ENCODE assay signal across 19 mouse cellular contexts in genomic region chr16:10288115-10288514, GRCm38 (mm10). TPM values are rescaled to one million over a fixed set of nuclear protein-coding genes. Genes with fewer than 3 reads are reported as not detected.
"Had no signal": no experiment of that assay in that cellular context is flagged by ENCODE, and none has a peak within 500 bp of the region (broad histone marks: within the 10 kb centered on the region; RNA-seq: fewer than 3 reads in every experiment).

No protein-coding gene starts in this region.

- H3K4me1 ChIP-seq: midbrain, embryonic 10.5 days; midbrain, embryonic 12.5 days; neural tube, embryonic 13.5 days; neural tube, embryonic 15.5 days; stomach, embryonic 15.5 days had no signal

- H3K27me3 ChIP-seq: midbrain, embryonic 12.5 days; neural tube, embryonic 13.5 days; neural tube, embryonic 15.5 days; stomach, embryonic 15.5 days had no signal

- H3K9ac ChIP-seq: lung, embryonic 14.5 days; midbrain, embryonic 12.5 days; neural tube, embryonic 13.5 days; neural tube, embryonic 15.5 days; stomach, embryonic 15.5 days had no signal

- H3K9me3 ChIP-seq: midbrain, embryonic 10.5 days; midbrain, embryonic 12.5 days; neural tube, embryonic 13.5 days; neural tube, embryonic 15.5 days; stomach, embryonic 15.5 days had no signal

- H3K4me3 ChIP-seq: midbrain, embryonic 10.5 days; midbrain, embryonic 12.5 days; myocyte; neural tube, embryonic 13.5 days; neural tube, embryonic 15.5 days; stomach, embryonic 15.5 days had no signal

- H3K27ac ChIP-seq: midbrain, embryonic 10.5 days; midbrain, embryonic 12.5 days; neural tube, embryonic 13.5 days; neural tube, embryonic 15.5 days; stomach, embryonic 15.5 days; stomach, postnatal 0 days had no signal

- H3K36me3 ChIP-seq: midbrain, embryonic 10.5 days; midbrain, embryonic 12.5 days; neural tube, embryonic 13.5 days; neural tube, embryonic 15.5 days; stomach, embryonic 15.5 days had no signal

- DNase-seq: lung, adult 18-20 months; lung, embryonic 14.5 days; lung, postnatal 14 days; lung, postnatal 4 days; midbrain, embryonic 14.5 days; retina, postnatal 1 day; right cerebral cortex, adult 18-20 months; right cerebral cortex, postnatal 14 days; thymus, adult 2 months; thymus, postnatal 25 days had no signal

- ATAC-seq: midbrain, embryonic 16.5 days had no signal

- H3K4me2 ChIP-seq: lung, embryonic 14.5 days; midbrain, embryonic 12.5 days; neural tube, embryonic 13.5 days; neural tube, embryonic 15.5 days; stomach, embryonic 15.5 days had no signal

RNA-seq across cellular contexts. Expression of gene Emp2, which starts 25.7 kb away (rescaled TPM):
- total RNA-seq: megakaryocyte-erythroid progenitor cell, adult 5-6 weeks had no signal
